Mouse (Mus musculus) embryonic facial prominence, embryonic 11.5 days (tissue): ENCODE data around the gene F5. TPM values are rescaled to one million over a fixed set of nuclear protein-coding genes. Genes with fewer than 3 reads are reported as not detected.

Experiments used
- ATAC-seq: fragments of 200-750 bp; cut with Nextera tagmentation; replicated peaks from 2 replicates; pipeline ENCODE4 v1.8.0; 2017; ENCODE audit warnings: low read depth; ENCODE audit not compliant: insufficient number of reproducible peaks, low FRiP score, low TSS enrichment
- DNase-seq: peaks from one replicate; pipeline ENCODE4 v3.0.0-alpha.2; 2015; ENCODE audit warnings: low spot score
- H3K27ac ChIP-seq: fragments of 300-500 bp; sonication (generic); replicated peaks from 2 replicates; pipeline ENCODE4 v1.5.1; 2014; ENCODE audit warnings: mild to moderate bottlenecking, low read depth, low read length, control low read depth
- H3K27me3 ChIP-seq: fragments of 300-500 bp; sonication (generic); 2 replicates; pipeline ENCODE4 v1.6.1; 2014; ENCODE audit warnings: mild to moderate bottlenecking, low read length, moderate library complexity, mixed read lengths; ENCODE audit not compliant: control insufficient read depth, insufficient read depth
- H3K36me3 ChIP-seq: fragments of 300-500 bp; sonication (generic); replicated peaks from 2 replicates; pipeline ENCODE4 v1.6.1; 2014; ENCODE audit warnings: low read depth, mild to moderate bottlenecking, low read length, moderate library complexity, mixed read lengths; ENCODE audit not compliant: control insufficient read depth, insufficient read depth
- H3K4me1 ChIP-seq: fragments of 300-500 bp; sonication (generic); 2 replicates; pipeline ENCODE4 v1.6.1; 2014; ENCODE audit warnings: low read length, mixed read lengths; ENCODE audit not compliant: control insufficient read depth, insufficient read depth
- H3K4me2 ChIP-seq: fragments of 300-500 bp; sonication (generic); 2 replicates; pipeline ENCODE4 v1.6.1; 2014; ENCODE audit warnings: low read depth, mild to moderate bottlenecking, control low read depth, low read length, moderate library complexity
- H3K4me3 ChIP-seq: fragments of 300-500 bp; sonication (generic); 2 replicates; pipeline ENCODE4 v1.5.1; 2014; ENCODE audit warnings: low read depth, low read length, control low read depth
- H3K9ac ChIP-seq: fragments of 300-500 bp; sonication (generic); replicated peaks from 2 replicates; pipeline ENCODE4 v1.6.1; 2014; ENCODE audit warnings: mild to moderate bottlenecking, control low read depth, low read length
- H3K9me3 ChIP-seq: fragments of 300-500 bp; sonication (generic); replicated peaks from 2 replicates; pipeline ENCODE4 v1.6.1; 2016; ENCODE audit warnings: mild to moderate bottlenecking, low read length, inconsistent platforms, mixed read lengths; ENCODE audit not compliant: control insufficient read depth
- WGBS: fragments of 180-500 bp; shearing (Covaris S2); extraction: QIAGEN DNeasy Blood & Tissue Kit; methylation state at CpG from one replicate; pipeline ENCODE4 v1.1.7; 2014; 5-methylcytosine and 5-hydroxymethylcytosine counted together
- polyA plus RNA-seq: library from polyadenylated mRNA; unstranded; fragments of >200 nt; fragmentation: Nextera tagmentation; extraction: Ambion mirVana; gene quantifications from 2 replicates; pipeline ENCODE4 v1.2.1, GENCODE M21; 2014

Gene F5
- polyA plus RNA-seq, 1 experiment from 2014 or later: 0.67 TPM

- Histone ChIP-seq H3K36me3 (no peaks in the 10 kb centered on the region), H3K27ac (no peak overlapping the region), H3K4me3 (no peak overlapping the region), H3K4me1 (peaks cover 2% of the 10 kb centered on the region; the same call in 1 of the 2 replicates), H3K27me3 (no peaks in the 10 kb centered on the region), H3K9me3 (no peaks in the 10 kb centered on the region), H3K4me2 (no peak overlapping the region), H3K9ac (no peak overlapping the region)
- DNase-seq (no peak), ATAC-seq (no peak)
- WGBS: 88% methylated on average over 1 of the region's 1 CpGs
Measured at GRCm38 (mm10) chr1:164251438-164251837, 99.8 kb downstream of the F5 start.

GRCm38 (mm10) chr1:164252551-164252950 lies 100.9 kb downstream of the F5 start:
- Histone ChIP-seq H3K27me3 (no peaks in the 10 kb centered on the region), H3K9me3 (no peaks in the 10 kb centered on the region), H3K4me2 (no peak overlapping the region), H3K27ac (no peak overlapping the region), H3K36me3 (no peaks in the 10 kb centered on the region), H3K4me3 (no peak overlapping the region), H3K4me1 (peaks cover 2% of the 10 kb centered on the region; the same call in 1 of the 2 replicates), H3K9ac (no peak overlapping the region)
- 77% methylated on average over 5 of the region's 5 CpGs for WGBS
- DNase-seq: no peak
- ATAC-seq: no peak

- DNase-seq (no peak), ATAC-seq (no peak)
- H3K9me3 ChIP-seq: no peaks in the 10 kb centered on the region
- no peak overlapping the region for H3K9ac ChIP-seq
- no peak overlapping the region for H3K4me3 ChIP-seq
- 73% methylated on average over 3 of the region's 3 CpGs for WGBS
- H3K4me1 ChIP-seq: no peaks in the 10 kb centered on the region; the same call in 1 of the 2 replicates
- no peak overlapping the region for H3K27ac ChIP-seq
- no peaks in the 10 kb centered on the region for H3K36me3 ChIP-seq
- no peaks in the 10 kb centered on the region for H3K27me3 ChIP-seq
- no peak overlapping the region for H3K4me2 ChIP-seq
Measured at GRCm38 (mm10) chr1:164254836-164255235, 103.2 kb downstream of the F5 start.

- H3K9ac ChIP-seq: no peak overlapping the region
- H3K4me3 ChIP-seq: no peak overlapping the region
- no peak overlapping the region for H3K27ac ChIP-seq
- no peaks in the 10 kb centered on the region for H3K9me3 ChIP-seq
- no peak for DNase-seq
- H3K27me3 ChIP-seq: no peaks in the 10 kb centered on the region
- WGBS: 82% methylated on average over 16 of the region's 16 CpGs
- no peaks in the 10 kb centered on the region for H3K4me1 ChIP-seq
- ATAC-seq: no peak
- H3K4me2 ChIP-seq: no peak overlapping the region
- no peaks in the 10 kb centered on the region; the same call in 1 of the 2 replicates for H3K36me3 ChIP-seq
Measured at GRCm38 (mm10) chr1:164260171-164261028, 108.8 kb downstream of the F5 start.

- ATAC-seq (no peak), DNase-seq (no peak)
- Histone ChIP-seq H3K9ac (no peak overlapping the region), H3K4me2 (no peak overlapping the region), H3K9me3 (no peaks in the 10 kb centered on the region), H3K4me1 (no peaks in the 10 kb centered on the region), H3K27ac (no peak overlapping the region), H3K27me3 (no peaks in the 10 kb centered on the region), H3K36me3 (no peaks in the 10 kb centered on the region; the same call in 1 of the 2 replicates), H3K4me3 (no peak overlapping the region)
- WGBS: 92% methylated on average over 7 of the region's 7 CpGs
Measured at GRCm38 (mm10) chr1:164261553-164261952, 109.9 kb downstream of the F5 start.

Other genes starting within 250 kb of the F5 start
- 19.6 and 25.4 TPM in 2 replicates for gene Scyl3, start 222.7 kb upstream of the F5 start, polyA plus RNA-seq
- gene BC055324, start 157.0 kb upstream of the F5 start, polyA plus RNA-seq: 44.1 and 52.6 TPM in 2 replicates
- 11.1 and 12.4 TPM in 2 replicates for gene Mettl18, start 156.9 kb upstream of the F5 start, polyA plus RNA-seq
- gene Sele, start 103.6 kb upstream of the F5 start, polyA plus RNA-seq: not detected in 2 replicates
- gene Sell, start 89.9 kb upstream of the F5 start, polyA plus RNA-seq: 0.13 TPM in 1 of 2 replicates, not detected in the other
- gene Selp, start 36.6 kb upstream of the F5 start, polyA plus RNA-seq: 0.07 TPM in 1 of 2 replicates, not detected in the other
- gene Slc19a2, start 97.2 kb downstream of the F5 start, polyA plus RNA-seq: 10.5 and 11.8 TPM in 2 replicates
- gene Ccdc181, start 123.7 kb downstream of the F5 start, polyA plus RNA-seq: 8.7 and 9.6 TPM in 2 replicates
- gene Nme7, start 152.3 kb downstream of the F5 start, polyA plus RNA-seq: 46.7 and 51.6 TPM in 2 replicates
- 26.7 and 26.9 TPM in 2 replicates for gene Blzf1, start 155.7 kb downstream of the F5 start, polyA plus RNA-seq